Mouse (Mus musculus): ENCODE results near the gene Slc35b1. TPM values are rescaled to one million over a fixed set of nuclear protein-coding genes. Genes with fewer than 3 reads are reported as not detected.

The Slc35b1 gene
- polyA plus RNA-seq, 1 experiment from 2014 or later, result 144 TPM

GRCm38 (mm10) chr11:95368231-95368823, 16.2 kb upstream of the Slc35b1 start:
- peaks cover 12% of the 10 kb centered on the region for H3K36me3 ChIP-seq (ENCODE audit: control insufficient read depth, insufficient read depth)
- H3K4me3 ChIP-seq (ENCODE audit: low read depth, low read length), result no peak overlapping the region
- H3K4me1 ChIP-seq (replicated peaks; ENCODE audit: control insufficient read depth, insufficient read depth, low read length), result no peaks in the 10 kb centered on the region
- H3K4me2 ChIP-seq (replicated peaks; ENCODE audit: low read depth), result no peak overlapping the region
- H3K27ac ChIP-seq (ENCODE audit: low read depth, low read length), result no peak overlapping the region
- no peaks in the 10 kb centered on the region for H3K9me3 ChIP-seq (ENCODE audit: control insufficient read depth)
- no peak overlapping the region for H3K9ac ChIP-seq (ENCODE audit: low read depth, low read length)
- H3K27me3 ChIP-seq (replicated peaks; ENCODE audit: control insufficient read depth, insufficient read depth, low read length), result no peaks in the 10 kb centered on the region
- WGBS, result 75% methylated on average over 8 of the region's 8 CpGs
- no peak for ATAC-seq
- TF ChIP-seq CTCF (IDR thresholded peaks at IDR 0.05; ENCODE audit: low read depth), result no peak

- no peak for TF ChIP-seq CTCF (IDR thresholded peaks at IDR 0.05; ENCODE audit: low read depth)
- no peak overlapping the region for H3K4me3 ChIP-seq (ENCODE audit: low read depth, low read length)
- no peak overlapping the region for H3K9ac ChIP-seq (ENCODE audit: low read depth, low read length)
- H3K9me3 ChIP-seq (ENCODE audit: control insufficient read depth), result no peaks in the 10 kb centered on the region
- ATAC-seq, result 0 out of 2 replicates have a peak, but pooled peaks have one; percentile 28
- no peak overlapping the region for H3K27ac ChIP-seq (ENCODE audit: low read depth, low read length)
- WGBS, result 83% methylated on average over 4 of the region's 4 CpGs
- H3K4me1 ChIP-seq (replicated peaks; ENCODE audit: control insufficient read depth, insufficient read depth, low read length), result no peaks in the 10 kb centered on the region
- H3K36me3 ChIP-seq (ENCODE audit: control insufficient read depth, insufficient read depth), result peaks cover 16% of the 10 kb centered on the region
- H3K27me3 ChIP-seq (replicated peaks; ENCODE audit: control insufficient read depth, insufficient read depth, low read length), result no peaks in the 10 kb centered on the region
- H3K4me2 ChIP-seq (replicated peaks; ENCODE audit: low read depth), result no peak overlapping the region
These were observed 15.6 kb upstream of the Slc35b1 start for GRCm38 (mm10) chr11:95368871-95369270.

- H3K9ac ChIP-seq (ENCODE audit: low read depth, low read length), result no peak overlapping the region
- no peaks in the 10 kb centered on the region for H3K9me3 ChIP-seq (ENCODE audit: control insufficient read depth)
- no peaks in the 10 kb centered on the region for H3K4me1 ChIP-seq (replicated peaks; ENCODE audit: control insufficient read depth, insufficient read depth, low read length)
- 0 out of 2 replicates have a peak, but pooled peaks have one; percentile 22 for ATAC-seq
- H3K27me3 ChIP-seq (replicated peaks; ENCODE audit: control insufficient read depth, insufficient read depth, low read length), result no peaks in the 10 kb centered on the region
- peak overlapping the region; percentile 57; the same call in 1 of the 2 replicates for H3K27ac ChIP-seq (ENCODE audit: low read depth, low read length)
- peaks cover 20% of the 10 kb centered on the region for H3K36me3 ChIP-seq (ENCODE audit: control insufficient read depth, insufficient read depth)
- WGBS, result 58% methylated on average over 15 of the region's 15 CpGs
- H3K4me2 ChIP-seq (replicated peaks; ENCODE audit: low read depth), result no peak overlapping the region
- H3K4me3 ChIP-seq (ENCODE audit: low read depth, low read length), result no peak overlapping the region
- no peak for TF ChIP-seq CTCF (IDR thresholded peaks at IDR 0.05; ENCODE audit: low read depth)
These were observed 14.3 kb upstream of the Slc35b1 start for GRCm38 (mm10) chr11:95369964-95370890.

- Histone ChIP-seq H3K4me3 (ENCODE audit: low read depth, low read length) (no peak overlapping the region), H3K4me1 (replicated peaks; ENCODE audit: control insufficient read depth, insufficient read depth, low read length) (no peaks in the 10 kb centered on the region), H3K27ac (ENCODE audit: low read depth, low read length) (no peak overlapping the region), H3K27me3 (replicated peaks; ENCODE audit: control insufficient read depth, insufficient read depth, low read length) (no peaks in the 10 kb centered on the region), H3K9ac (ENCODE audit: low read depth, low read length) (no peak overlapping the region), H3K4me2 (replicated peaks; ENCODE audit: low read depth) (no peak overlapping the region), H3K36me3 (ENCODE audit: control insufficient read depth, insufficient read depth) (peaks cover 30% of the 10 kb centered on the region), H3K9me3 (ENCODE audit: control insufficient read depth) (no peaks in the 10 kb centered on the region)
- ATAC-seq, result no peak
- TF ChIP-seq CTCF (IDR thresholded peaks at IDR 0.05; ENCODE audit: low read depth), result no peak
- WGBS, result 88% methylated on average over 7 of the region's 7 CpGs
These were observed 13.3 kb upstream of the Slc35b1 start for GRCm38 (mm10) chr11:95371182-95371581.

GRCm38 (mm10) chr11:95378926-95379325, 5.6 kb upstream of the Slc35b1 start:
- no peak for TF ChIP-seq CTCF (IDR thresholded peaks at IDR 0.05; ENCODE audit: low read depth)

GRCm38 (mm10) chr11:95379552-95379951, 4.9 kb upstream of the Slc35b1 start:
- whole genome bisulfite sequencing, result 83% methylated on average over 5 of the region's 5 CpGs
- H3K9ac ChIP-seq (ENCODE audit: low read depth, low read length), result no peak overlapping the region
- ATAC-seq, result no peak
- no peak overlapping the region for H3K4me3 ChIP-seq (ENCODE audit: low read depth, low read length)
- H3K27ac ChIP-seq (ENCODE audit: low read depth, low read length), result no peak overlapping the region
- H3K27me3 ChIP-seq (replicated peaks; ENCODE audit: control insufficient read depth, insufficient read depth, low read length), result no peaks in the 10 kb centered on the region
- H3K36me3 ChIP-seq (ENCODE audit: control insufficient read depth, insufficient read depth), result peaks cover 56% of the 10 kb centered on the region
- TF ChIP-seq CTCF (IDR thresholded peaks at IDR 0.05; ENCODE audit: low read depth), result no peak
- H3K4me1 ChIP-seq (replicated peaks; ENCODE audit: control insufficient read depth, insufficient read depth, low read length), result no peaks in the 10 kb centered on the region
- H3K9me3 ChIP-seq (ENCODE audit: control insufficient read depth), result no peaks in the 10 kb centered on the region
- H3K4me2 ChIP-seq (replicated peaks; ENCODE audit: low read depth), result no peak overlapping the region

More at GRCm38 (mm10) chr11:95378926-95379325, 5.6 kb upstream of the Slc35b1 start:
- H3K9ac ChIP-seq (ENCODE audit: low read depth, low read length), result no peak overlapping the region
- H3K4me2 ChIP-seq (replicated peaks; ENCODE audit: low read depth), result no peak overlapping the region
- no peak for ATAC-seq
- no peaks in the 10 kb centered on the region for H3K27me3 ChIP-seq (replicated peaks; ENCODE audit: control insufficient read depth, insufficient read depth, low read length)
- H3K36me3 ChIP-seq (ENCODE audit: control insufficient read depth, insufficient read depth), result peaks cover 56% of the 10 kb centered on the region
- H3K9me3 ChIP-seq (ENCODE audit: control insufficient read depth), result no peaks in the 10 kb centered on the region
- H3K4me1 ChIP-seq (replicated peaks; ENCODE audit: control insufficient read depth, insufficient read depth, low read length), result no peaks in the 10 kb centered on the region
- H3K27ac ChIP-seq (ENCODE audit: low read depth, low read length), result no peak overlapping the region
- WGBS, result 65% methylated on average over 9 of the region's 9 CpGs
- no peak overlapping the region for H3K4me3 ChIP-seq (ENCODE audit: low read depth, low read length)

All from intestine, postnatal 0 days (tissue).